Mouse (Mus musculus) stomach, postnatal 0 days (tissue): ENCODE measurements at regions not wholly inside any gene's neighbourhood (a gene's known extent, or its start where the extent isn't known, plus 50 kb on each side); places are given as distances from the start of the nearest gene placed in this dataset.

Source experiments
- CTCF ChIP-seq: IDR thresholded peaks from 2 replicates; pipeline ENCODE4 v1.5.1; 2016; ENCODE audit warnings: antibody characterized with exemption, low read depth, mild to moderate bottlenecking, moderate library complexity
- EP300 ChIP-seq: optimal IDR thresholded peaks from 2 replicates; pipeline ENCODE3; 2016; ENCODE audit warnings: antibody characterized with exemption

GRCm38 (mm10) chrX:57676764-57677163 is 173.2 kb upstream of the Gpr101 start:
- TF ChIP-seq CTCF (no peak), EP300 (no peak)
